Mouse (Mus musculus) kidney, postnatal 0 days (tissue): ENCODE results near the gene Cdkn2c. TPM values are rescaled to one million over a fixed set of nuclear protein-coding genes. Genes with fewer than 3 reads are reported as not detected.
"Not testable (repeated sequence)": the region's sequence is repeated elsewhere in the genome, so short reads cannot be mapped to it uniquely, and the experiment has no call there.

Source experiments
- ATAC-seq: fragments of 200-750 bp; cut with Nextera tagmentation; replicated peaks from 2 replicates; pipeline ENCODE4 v1.8.0; 2017; ENCODE audit warnings: low read depth, moderate number of reproducible peaks, moderate TSS enrichment, moderate library complexity; ENCODE audit not compliant: low FRiP score
- DNase-seq: peaks from one replicate; pipeline ENCODE4 v3.0.0-alpha.2; 2016; ENCODE audit warnings: low spot score
- H3K27ac ChIP-seq: fragments of 300-500 bp; sonication (generic); 2 replicates; pipeline ENCODE4 v1.5.1; 2014; ENCODE audit warnings: mild to moderate bottlenecking
- H3K27me3 ChIP-seq: fragments of 300-500 bp; sonication (generic); 2 replicates; pipeline ENCODE4 v1.6.1; 2014; ENCODE audit warnings: low read length, mixed read lengths; ENCODE audit not compliant: insufficient read depth
- H3K36me3 ChIP-seq: fragments of 300-500 bp; sonication (generic); 2 replicates; pipeline ENCODE4 v1.6.1; 2014; ENCODE audit warnings: low read length, mixed read lengths; ENCODE audit not compliant: insufficient read depth
- H3K4me1 ChIP-seq: fragments of 300-500 bp; sonication (generic); replicated peaks from 2 replicates; pipeline ENCODE4 v1.6.1; 2014; ENCODE audit warnings: antibody characterized with exemption, low read length, mixed read lengths; ENCODE audit not compliant: insufficient read depth
- H3K4me2 ChIP-seq: fragments of 300-500 bp; sonication (generic); 2 replicates; pipeline ENCODE4 v1.6.1; 2014; ENCODE audit warnings: mild to moderate bottlenecking, low read length, moderate library complexity, mixed read lengths
- H3K4me3 ChIP-seq: fragments of 300-500 bp; sonication (generic); replicated peaks from 2 replicates; pipeline ENCODE4 v1.5.1; 2014; ENCODE audit warnings: low read depth, low read length
- H3K9ac ChIP-seq: fragments of 300-500 bp; sonication (generic); 2 replicates; pipeline ENCODE4 v1.6.1; 2014; ENCODE audit warnings: low read depth, low read length
- H3K9me3 ChIP-seq: fragments of 300-500 bp; sonication (generic); replicated peaks from 2 replicates; pipeline ENCODE4 v1.6.1; 2016; ENCODE audit warnings: low read length, inconsistent platforms, mixed read lengths
- CTCF ChIP-seq: IDR thresholded peaks from 2 replicates; pipeline ENCODE4 v1.5.1; 2016; ENCODE audit warnings: antibody characterized with exemption, low read depth, mild to moderate bottlenecking, moderate library complexity
- WGBS: fragments of 180-500 bp; shearing (Covaris S2); extraction: QIAGEN DNeasy Blood & Tissue Kit; methylation state at CpG from one replicate; pipeline ENCODE4 v1.1.7; 2014; 5-methylcytosine and 5-hydroxymethylcytosine counted together
- polyA plus RNA-seq: library from polyadenylated mRNA; unstranded; fragments of >200 nt; fragmentation: Nextera tagmentation; extraction: Ambion mirVana; gene quantifications from 2 replicates; pipeline ENCODE4 v1.2.1, GENCODE M21; 2015

The Cdkn2c gene
- 5.9 and 7.2 TPM in 2 replicates for polyA plus RNA-seq

DNA sequence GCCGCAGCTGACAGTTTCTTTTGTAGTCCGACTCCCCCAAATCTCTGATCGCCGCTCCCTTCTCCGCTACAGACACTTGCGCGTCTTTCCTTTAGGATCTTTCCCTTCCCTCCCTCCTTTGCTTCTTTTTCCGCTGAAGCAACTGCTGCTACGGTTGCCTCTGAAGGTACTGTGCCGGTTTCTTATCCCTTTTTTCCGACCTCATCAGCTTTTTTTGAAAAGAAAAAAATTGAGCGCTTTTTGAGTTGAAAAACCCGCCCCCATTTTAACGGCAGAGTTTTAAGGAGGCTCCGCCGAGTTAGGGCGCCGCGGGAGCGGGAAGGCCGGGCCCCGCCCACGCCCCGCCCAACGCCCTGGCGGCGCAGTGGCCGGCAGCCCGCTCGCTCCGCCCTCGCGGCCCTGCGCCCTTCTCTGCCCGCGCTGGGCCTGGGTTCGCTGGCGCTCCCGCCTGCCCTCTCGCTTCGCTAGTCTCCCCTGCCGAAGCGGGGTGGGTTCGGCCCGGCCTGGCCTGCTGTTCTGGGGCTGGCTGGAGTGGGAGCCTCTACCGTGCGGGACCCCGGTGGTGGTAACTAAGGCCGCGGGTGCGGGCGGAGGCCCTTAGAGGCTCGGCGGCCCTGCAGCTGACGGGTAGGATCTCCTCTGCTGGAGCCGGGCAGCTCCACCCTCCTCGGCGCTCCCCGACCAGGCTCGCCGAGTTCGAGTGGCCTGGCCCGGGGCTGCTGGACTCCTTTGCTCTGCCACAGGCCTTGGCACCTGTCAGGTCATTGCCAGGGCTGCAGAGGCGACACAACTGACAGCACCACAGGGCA is at the start of gene Cdkn2c:
Cdkn2c (minus strand) TSS at position 729 of the 809 bp plus-strand sequence.
- DNase-seq (peak; percentile 93), ATAC-seq (peak; percentile 96)
- Histone ChIP-seq H3K4me3 (peak within 1 kb of the TSS; percentile 79), H3K9ac (peak within 1 kb of the TSS; percentile 96), H3K27ac (peak within 1 kb of the TSS; percentile 98), H3K27me3 (peaks cover 12% of the 10 kb centered on the region), H3K4me1 (no peaks in the 10 kb centered on the region), H3K36me3 (no peaks in the 10 kb centered on the region), H3K9me3 (no peaks in the 10 kb centered on the region), H3K4me2 (peak within 1 kb of the TSS; percentile 100)
- WGBS: 0% methylated on average over 64 of the region's 64 CpGs
- TF ChIP-seq CTCF: peak; percentile 15; the same call in 1 of the 2 replicates

DNA sequence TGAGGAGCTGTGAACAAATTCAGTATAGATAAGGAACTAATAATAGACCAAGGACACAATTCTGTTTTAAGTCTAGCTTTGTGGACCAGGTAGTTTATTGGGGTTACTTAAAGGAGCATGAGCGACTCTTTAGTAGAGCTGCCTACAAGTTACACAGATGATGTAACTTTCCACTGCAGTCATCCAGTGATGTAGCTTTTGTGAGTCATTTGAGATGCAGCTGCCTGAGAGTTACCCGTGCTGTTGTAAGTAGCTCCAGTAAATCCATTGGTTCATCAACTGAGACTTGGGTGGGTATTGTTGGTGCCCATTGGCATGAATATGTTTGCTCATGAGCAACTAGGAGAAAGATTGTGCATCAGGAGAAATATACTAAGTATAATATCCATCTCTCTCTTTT is 38.4 kb upstream of the Cdkn2c start:
- Histone ChIP-seq H3K9me3 (no peaks in the 10 kb centered on the region), H3K4me2 (no peak overlapping the region), H3K27me3 (no peaks in the 10 kb centered on the region), H3K9ac (no peak overlapping the region), H3K4me1 (no peaks in the 10 kb centered on the region), H3K36me3 (no peaks in the 10 kb centered on the region), H3K4me3 (no peak overlapping the region), H3K27ac (no peak overlapping the region)
- TF ChIP-seq CTCF: no peak
- 88% methylated on average over 2 of the region's 2 CpGs for WGBS
- ATAC-seq: no peak
- DNase-seq: no peak

- no peak for ATAC-seq
- no peak overlapping the region for H3K27ac ChIP-seq
- TF ChIP-seq CTCF: peak; percentile 81
- H3K27me3 ChIP-seq: no peaks in the 10 kb centered on the region
- no peaks in the 10 kb centered on the region for H3K36me3 ChIP-seq
- no peaks in the 10 kb centered on the region for H3K9me3 ChIP-seq
- H3K4me2 ChIP-seq: no peak overlapping the region
- no peak overlapping the region for H3K9ac ChIP-seq
- H3K4me3 ChIP-seq: no peak overlapping the region
- H3K4me1 ChIP-seq: no peaks in the 10 kb centered on the region
- peak; percentile 88 for DNase-seq
Measured at GRCm38 (mm10) chr4:109703568-109703967, 36.6 kb upstream of the Cdkn2c start.

GRCm38 (mm10) chr4:109700727-109701126 is 33.7 kb upstream of the Cdkn2c start:
- H3K9ac ChIP-seq, H3K9me3 ChIP-seq, H3K4me3 ChIP-seq, H3K4me2 ChIP-seq, H3K27ac ChIP-seq, H3K4me1 ChIP-seq, H3K36me3 ChIP-seq, ATAC-seq, DNase-seq, H3K27me3 ChIP-seq: not testable (repeated sequence)
- WGBS: 97% methylated on average over 3 of the region's 3 CpGs

GRCm38 (mm10) chr4:109692674-109693073 is 25.7 kb upstream of the Cdkn2c start:
- DNase-seq (no peak), ATAC-seq (no peak)
- H3K4me1 ChIP-seq: no peaks in the 10 kb centered on the region
- TF ChIP-seq CTCF: no peak
- no peak overlapping the region for H3K27ac ChIP-seq
- H3K9ac ChIP-seq: no peak overlapping the region
- no peak overlapping the region for H3K4me2 ChIP-seq
- no peaks in the 10 kb centered on the region for H3K27me3 ChIP-seq
- no peak overlapping the region for H3K4me3 ChIP-seq
- peaks cover 3% of the 10 kb centered on the region; the same call in 1 of the 2 replicates for H3K9me3 ChIP-seq
- no peaks in the 10 kb centered on the region for H3K36me3 ChIP-seq

DNA sequence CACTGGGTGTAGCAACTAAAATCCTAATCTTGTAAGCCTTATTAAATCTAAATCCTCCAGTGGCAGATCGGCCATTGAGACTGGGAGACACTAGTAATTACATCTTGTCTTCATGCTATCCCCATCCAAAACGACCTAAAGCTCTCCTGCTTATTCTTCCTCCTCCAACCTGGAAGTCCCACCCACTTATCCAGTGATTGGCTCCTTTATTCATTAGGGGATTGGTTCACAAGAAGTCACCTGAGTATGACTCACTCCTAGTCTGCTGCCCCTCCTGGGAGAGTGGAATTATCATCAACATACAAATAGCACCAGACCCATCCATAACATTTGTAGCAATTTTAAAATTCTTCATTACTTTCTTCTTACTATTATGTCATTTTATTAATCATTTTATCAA is 16.6 kb upstream of the Cdkn2c start:
- Histone ChIP-seq H3K9me3 (no peaks in the 10 kb centered on the region), H3K9ac (no peak overlapping the region), H3K4me3 (no peak overlapping the region), H3K36me3 (no peaks in the 10 kb centered on the region), H3K4me1 (no peaks in the 10 kb centered on the region), H3K27me3 (no peaks in the 10 kb centered on the region), H3K27ac (no peak overlapping the region), H3K4me2 (no peak overlapping the region)
- no peak for DNase-seq
- TF ChIP-seq CTCF: no peak
- WGBS: 67% methylated on average over 2 of the region's 2 CpGs
- no peak for ATAC-seq
